Mouse (Mus musculus) lung, postnatal 14 days (tissue): ENCODE measurements around the gene Pvalb.

ENCODE experiments used
- DNase-seq: peaks from one replicate; pipeline ENCODE4 v3.0.0; 2021

The Pvalb gene

GRCm38 (mm10) chr15:78206312-78206711 is at the start of gene Pvalb:
Pvalb (minus strand) TSS chr15:78206400.
- no peak for DNase-seq

DNA sequence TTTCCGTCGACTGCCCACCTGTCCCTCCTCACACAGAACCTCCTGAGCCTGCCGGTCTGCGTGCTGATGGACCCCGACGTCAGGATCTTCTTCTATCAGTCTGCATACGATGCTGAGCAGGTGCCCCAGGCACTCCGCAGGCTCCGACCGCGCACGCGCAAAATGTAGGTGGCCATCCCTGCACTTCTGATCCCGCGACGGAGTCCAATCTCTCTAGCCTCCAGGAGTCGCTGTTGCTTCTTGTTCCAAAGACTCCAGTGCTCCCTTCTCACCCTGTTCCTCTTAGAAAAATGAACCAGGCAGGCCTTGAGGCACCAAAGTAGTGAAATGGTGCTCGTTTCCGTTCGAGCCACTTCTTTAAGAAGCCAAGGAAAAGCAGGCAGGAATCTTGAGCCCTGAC is 48.6 kb upstream of the Pvalb start:
- DNase-seq: peak; percentile 50

DNA sequence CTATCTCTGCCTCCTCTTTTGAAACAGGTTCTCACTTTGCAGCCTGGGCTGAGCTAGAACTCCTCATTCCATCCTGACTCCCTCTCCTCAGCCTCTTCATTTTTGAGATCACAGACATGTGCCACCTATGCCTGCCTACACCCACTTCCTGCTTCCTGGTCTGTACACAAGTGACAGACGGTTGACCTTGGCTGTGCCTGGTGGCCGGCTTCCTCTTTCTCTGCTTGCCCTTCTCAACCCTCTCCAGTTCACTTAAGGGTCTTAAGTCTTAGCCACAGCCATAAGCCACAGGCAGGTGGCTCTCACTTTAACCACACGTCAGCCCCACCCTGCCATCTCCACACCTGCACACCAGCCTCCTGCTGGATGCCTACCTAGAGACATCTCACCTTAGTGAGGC is 42.2 kb upstream of the Pvalb start:
- DNase-seq: peak; percentile 28

DNA sequence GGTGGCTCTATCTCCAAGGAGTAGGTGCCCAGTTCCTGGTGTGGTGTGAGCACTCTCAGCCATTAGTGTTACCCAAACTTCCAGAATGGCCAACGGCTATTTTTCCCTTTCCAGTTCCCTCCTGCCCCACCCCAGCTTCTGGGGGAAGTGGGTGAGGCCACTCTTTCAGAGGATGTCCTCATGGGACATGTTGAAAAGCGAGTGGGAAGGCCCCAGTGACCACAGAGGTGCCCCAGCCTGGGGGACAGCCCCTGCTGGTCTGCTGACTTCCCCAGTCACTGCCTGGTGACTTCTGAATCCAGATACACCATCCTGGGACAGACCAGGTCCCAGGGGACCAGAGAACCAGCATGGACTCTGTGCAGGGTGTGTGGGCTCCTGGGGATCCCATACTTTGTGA is 41.5 kb upstream of the Pvalb start:
- peak; percentile 12 for DNase-seq

- DNase-seq: peak; percentile 6
These were observed 40.2 kb upstream of the Pvalb start for GRCm38 (mm10) chr15:78246143-78247116.

DNA sequence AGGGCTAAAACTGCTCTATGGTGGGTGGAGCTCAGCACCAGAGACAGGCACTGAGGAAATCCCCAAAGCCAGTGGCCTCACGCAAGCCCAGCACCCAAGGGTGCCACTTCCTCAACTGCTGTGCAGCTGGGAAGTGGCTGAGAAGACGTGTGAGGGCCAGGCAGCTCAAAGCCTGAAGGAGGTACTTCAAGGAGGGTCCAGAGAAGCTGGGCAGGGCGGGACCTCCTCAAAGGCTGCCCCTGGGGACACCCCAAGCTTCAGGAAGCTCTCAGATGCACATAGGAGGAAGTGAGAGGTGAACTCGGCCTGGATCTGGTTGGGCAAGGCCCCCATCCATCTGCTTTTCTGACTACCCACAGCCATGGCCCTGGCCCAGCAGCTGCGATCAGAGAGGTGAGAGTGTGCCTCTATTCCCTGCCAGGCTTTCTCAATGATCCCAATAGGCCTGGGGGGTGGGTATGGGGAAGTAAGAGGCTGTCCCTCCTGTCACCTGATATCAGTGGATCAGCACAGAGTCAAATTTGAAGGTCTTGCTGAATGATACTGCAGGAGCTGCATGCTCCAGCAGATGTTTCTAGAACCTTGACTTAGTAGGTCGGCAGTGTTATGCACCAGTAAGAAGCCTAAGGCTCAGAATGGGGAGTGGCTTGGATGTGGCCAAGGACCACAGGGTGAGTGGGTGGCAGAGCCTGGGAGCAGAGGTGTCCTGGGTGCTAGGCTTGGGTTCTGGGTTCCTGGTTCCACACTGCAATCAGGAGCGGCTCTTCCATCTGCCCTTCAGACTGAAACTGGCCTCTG is 38.7 kb upstream of the Pvalb start, which contains the start of gene Ncf4:
Gene Ncf4 (plus strand): TSS at position 107 of the 798 bp plus-strand sequence.
- DNase-seq: peak; percentile 28

GRCm38 (mm10) chr15:78243774-78244173 is 37.6 kb upstream of the Pvalb start:
- no peak for DNase-seq

DNA sequence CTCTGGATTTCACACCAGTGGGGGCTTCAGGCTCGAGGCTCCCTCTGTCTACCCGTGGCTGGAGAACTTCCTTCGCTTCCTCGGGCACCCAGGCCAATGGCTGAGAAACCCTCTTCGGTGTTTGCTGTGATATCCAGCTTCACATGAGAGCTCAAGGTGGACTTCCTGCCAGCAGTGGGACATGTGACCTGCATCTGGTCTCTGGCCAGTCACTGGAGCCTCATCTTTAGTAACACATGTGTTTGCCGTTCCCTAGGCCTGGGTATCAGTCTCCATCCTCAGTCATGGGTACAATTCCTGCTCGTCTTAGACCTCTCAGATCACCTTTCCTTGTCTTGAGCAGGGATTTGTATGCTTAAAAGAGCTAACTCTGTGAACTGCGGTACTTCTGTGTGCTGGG is 36.9 kb upstream of the Pvalb start:
- no peak for DNase-seq

DNA sequence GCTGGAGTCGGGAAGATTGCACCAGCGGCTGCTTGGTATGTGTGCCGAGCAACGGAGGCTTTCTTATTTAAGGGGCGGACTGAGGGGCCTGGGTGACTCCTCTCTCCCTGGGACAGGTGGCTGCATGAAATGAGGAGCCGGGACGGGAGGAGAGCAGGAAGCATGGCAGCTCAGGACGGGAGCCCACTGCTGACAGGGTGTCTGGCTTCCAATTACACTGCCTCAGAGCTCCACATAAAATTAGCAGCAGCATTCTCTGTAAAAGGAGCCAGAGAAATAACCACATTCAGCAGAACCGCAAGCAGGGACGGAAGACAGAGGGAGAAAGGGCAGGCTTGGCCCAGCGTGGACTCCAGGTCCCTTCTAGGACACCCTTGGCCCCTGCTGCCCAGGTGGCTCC is 35.1 kb upstream of the Pvalb start:
- no peak for DNase-seq

DNA sequence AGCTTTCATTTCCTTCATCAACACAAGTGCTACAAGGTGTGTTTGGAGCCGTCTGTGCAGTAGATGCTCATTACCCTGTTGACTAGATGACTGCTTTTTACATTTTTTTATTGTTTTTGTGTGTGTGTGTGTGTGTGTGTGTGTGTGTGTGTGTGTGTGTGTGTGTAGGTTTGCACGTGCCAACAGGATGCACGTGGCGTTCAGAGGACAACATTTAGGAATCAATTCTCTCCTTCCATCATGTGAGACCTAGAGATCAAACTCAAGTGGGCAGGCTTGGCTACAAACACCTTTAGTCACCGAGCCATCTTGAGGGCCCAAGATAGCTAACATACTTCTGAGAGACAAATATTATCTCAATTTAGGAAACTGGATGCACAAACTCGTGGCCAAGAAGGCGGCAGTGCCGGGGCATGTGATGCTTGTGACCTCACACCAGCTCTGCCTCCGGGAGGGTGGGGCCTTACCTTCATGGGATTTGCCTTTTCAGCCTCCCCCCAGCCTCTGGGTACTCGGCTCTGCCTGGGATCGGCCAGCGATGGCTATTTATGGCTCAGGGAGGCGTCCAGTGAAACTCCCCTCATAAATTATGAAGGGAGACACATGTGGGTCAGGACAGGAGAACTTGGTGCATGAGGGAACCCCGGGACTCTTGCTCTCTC is 33.9 kb upstream of the Pvalb start:
- no peak for DNase-seq

DNA sequence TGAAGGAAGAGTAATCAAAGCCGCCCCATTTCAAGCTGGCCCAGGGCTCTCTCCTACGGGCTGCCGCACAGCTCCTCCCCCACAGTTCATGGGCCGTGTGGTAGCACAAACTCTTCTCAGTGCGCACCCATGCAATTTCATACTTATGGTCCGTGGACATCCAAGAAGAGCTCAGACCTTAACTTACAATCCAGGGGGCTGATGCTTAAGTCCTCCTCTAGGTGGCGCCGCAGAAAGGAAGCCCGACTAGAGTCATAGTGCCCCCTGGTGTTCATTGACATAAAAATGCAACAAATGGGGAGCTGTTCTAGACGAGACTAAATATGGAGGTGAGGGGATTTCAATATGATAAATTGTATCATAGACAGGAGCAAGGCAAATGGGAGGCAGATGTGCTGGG is 33.3 kb upstream of the Pvalb start:
- peak; percentile 74 for DNase-seq

DNA sequence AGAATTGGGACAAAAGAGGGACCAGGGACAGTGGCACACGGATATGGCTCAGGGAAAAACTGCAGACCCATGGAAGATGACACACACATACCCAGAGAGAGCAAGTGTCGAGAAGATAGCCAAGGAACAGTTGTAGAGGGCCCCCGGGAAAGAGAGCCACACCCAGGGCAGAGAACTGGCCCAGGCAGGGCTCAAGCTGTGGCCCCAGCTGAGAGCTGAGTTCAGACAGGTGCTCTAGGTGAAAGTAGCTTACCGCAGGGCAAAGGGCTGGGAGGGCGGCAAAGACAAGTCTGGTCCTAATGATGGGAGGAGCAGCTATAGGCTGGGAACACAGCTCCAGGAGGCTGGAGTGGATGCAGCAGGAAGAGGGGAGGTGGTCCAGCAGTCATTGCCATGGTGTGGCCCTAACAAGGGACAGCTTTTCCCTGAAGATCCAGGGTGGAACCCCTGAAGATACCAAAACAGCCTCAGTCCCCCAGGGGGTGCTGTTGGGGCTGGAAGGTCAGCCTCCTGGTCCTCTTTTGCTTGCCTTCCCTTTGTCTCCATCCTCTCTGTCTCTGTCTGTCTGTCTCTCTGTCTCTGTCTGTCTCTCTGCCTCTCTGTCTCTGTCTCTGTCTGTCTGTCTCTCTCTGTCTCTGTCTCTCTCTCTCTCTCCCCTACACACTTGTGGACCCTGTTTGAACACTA is 28.8 kb upstream of the Pvalb start:
- DNase-seq: no peak

DNA sequence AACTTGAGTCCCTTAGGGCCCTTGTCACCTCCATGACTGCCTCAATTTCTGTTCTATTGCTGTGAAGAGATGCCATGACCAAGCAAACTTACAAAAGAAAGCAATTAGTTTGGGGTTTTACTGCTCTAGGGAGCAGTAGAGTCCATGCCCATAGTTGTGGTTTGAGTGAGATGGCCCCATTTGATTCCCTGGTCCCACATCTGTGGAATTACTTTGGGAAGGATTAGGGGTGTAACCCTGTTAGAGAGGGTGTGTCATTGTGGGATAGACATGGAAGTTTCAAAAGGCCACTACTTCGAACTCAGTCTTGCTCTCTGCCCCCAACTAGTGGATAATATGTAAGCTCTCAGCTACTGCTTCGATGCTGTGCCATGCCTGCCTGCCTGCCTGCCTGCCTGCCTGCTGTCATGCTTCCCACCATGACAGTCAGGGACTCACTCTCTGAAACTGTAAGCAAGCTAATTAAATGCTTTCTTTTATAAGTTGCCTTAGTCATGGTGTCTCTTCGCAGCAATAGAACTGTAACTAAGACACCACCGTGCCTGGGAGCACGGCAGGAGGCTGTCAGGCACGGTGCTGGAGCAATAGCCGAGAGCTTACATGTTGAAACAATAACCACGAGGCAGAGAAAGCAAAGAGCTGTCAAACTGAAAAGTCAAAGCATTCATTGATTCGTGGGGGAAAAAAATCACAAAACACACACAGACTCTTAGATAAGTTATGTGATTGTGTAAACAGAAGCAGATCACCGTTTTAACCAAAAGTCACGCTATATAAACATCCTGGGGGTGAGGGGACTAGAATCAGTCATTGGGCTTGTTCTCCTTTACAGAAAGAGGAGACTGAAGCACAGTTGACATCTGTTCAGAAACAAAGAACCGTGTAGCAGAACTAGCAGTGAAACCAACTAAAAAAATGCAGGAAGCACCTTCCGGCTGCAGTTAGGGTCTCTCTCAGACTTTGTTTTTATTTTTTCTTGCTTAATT is 25.4 kb upstream of the Pvalb start:
- no peak for DNase-seq

GRCm38 (mm10) chr15:78227816-78228215 is 21.6 kb upstream of the Pvalb start:
- no peak for DNase-seq

GRCm38 (mm10) chr15:78215269-78215668 is 9.1 kb upstream of the Pvalb start:
- no peak for DNase-seq

GRCm38 (mm10) chr15:78211367-78211766 is 5.2 kb upstream of the Pvalb start:
- DNase-seq: no peak

GRCm38 (mm10) chr15:78210203-78210602 is 4.0 kb upstream of the Pvalb start:
- no peak for DNase-seq

DNA sequence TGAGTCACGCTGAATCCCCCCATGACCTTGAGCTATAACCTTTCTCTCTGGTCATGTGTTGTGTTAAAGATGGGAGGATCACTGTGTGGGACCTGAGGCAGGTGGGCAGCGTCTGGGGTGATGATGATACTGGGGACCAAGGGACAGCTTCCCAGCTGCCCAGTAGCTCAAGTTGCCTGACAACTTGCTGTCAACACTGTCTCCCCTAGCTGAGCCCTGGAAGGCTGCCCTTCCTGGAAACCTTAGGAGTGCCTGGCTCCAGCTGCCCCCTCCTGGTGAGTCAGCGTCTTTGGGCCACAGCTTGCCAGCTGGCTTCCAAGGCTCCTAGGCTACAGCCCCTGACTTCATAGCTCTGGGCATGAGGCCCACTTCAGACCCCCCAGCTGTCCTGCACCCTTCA is 1.0 kb downstream of the Pvalb start:
- peak; percentile 21 for DNase-seq

GRCm38 (mm10) chr15:78204053-78204847 is 1.9 kb downstream of the Pvalb start:
- peak; percentile 37 for DNase-seq

DNA sequence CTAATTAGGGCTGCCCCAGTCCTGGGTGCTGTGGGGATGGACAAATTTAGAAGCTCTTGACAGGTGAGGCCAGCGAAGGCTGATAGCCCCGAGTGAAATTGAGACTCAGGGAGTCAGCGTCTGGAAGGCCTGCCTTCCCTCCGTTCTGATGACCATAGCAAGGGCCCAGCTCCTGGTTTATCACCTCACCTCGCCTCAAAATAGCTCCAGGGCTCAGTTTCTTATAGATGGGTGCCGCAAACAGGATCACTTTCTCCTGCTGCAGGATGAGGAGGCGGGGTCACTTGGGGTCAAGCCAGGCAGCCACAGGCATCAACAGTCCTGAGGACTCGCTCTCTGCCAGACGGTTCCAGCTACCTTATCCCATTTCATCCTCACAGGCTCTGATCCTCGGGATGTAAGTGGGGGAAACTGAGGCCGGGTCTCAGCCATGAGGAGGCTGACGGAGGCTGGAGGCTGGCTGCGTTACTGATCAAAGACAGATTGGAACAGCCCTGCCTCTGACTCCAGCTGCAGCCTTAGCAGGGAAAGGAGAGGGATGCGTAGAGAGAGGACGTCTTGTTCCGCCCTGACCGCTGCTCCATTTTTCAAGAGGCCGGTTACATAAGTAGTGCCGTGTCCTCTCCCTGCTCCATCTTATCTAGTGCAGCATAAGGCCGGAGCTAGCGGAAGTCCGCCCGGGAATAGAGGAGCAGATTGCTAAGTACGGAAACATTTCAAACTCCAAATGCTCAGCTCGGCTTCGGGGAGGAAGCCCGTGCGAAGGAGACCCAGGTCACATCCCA is 10.9 kb downstream of the Pvalb start:
- no peak for DNase-seq
